Mouse (Mus musculus) brain, adult 10 weeks (tissue): ENCODE measurements around the gene Abca9. TPM values are rescaled to one million over a fixed set of nuclear protein-coding genes. Genes with fewer than 3 reads are reported as not detected.

Source experiments
- polyA plus RNA-seq: library from polyadenylated mRNA; stranded (reverse); fragments of 350-450 nt; fragmentation: Illumina TruSeq; extraction: RNeasy Lipid Tissue Mini Kit (QIAGEN cat#74804); gene quantifications from one replicate; pipeline ENCODE4 v1.2.3, GENCODE M21; 2015; ENCODE audit warnings: low read depth, low replicate concordance

Abca9 gene
- 4.0 TPM for polyA plus RNA-seq

DNA sequence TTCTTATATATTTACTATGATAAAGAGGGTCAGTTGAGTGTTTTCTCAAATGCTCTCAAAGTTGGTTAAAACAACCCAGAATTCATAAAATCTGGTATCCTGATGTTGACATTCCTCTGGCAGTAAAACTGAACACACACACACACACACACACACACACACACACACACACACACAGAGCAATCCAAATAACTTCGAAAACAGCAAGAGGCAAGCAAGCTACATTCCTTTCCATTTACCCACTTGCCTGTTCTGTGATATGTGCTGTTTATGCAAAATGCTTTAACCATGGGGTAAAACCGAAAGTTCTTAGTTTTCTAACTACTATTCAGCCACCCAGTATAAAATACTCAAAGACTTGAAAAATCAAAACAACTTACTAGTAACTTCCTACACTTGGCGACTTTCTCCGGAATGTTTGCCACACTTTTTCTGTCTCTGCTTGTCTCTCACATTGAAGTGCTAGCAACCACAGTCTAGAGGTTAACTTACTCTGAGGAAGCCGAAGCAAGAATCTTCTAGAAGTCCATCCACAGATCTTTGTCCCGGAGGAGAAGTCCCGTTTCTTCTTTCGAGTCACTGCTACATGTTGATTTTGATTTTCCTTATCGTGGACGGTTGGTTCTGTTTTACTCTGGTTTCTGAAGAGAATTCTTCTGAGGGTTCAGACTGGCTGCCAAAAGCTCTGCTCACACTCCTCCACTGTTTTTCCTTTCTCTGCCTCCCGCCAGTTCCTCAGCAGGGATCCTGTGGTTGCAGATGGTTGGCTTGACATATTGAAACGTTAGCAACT, at the start of gene Abca9:
Abca9 (minus strand) TSS at position 738 of the 793 bp plus-strand sequence.

DNA sequence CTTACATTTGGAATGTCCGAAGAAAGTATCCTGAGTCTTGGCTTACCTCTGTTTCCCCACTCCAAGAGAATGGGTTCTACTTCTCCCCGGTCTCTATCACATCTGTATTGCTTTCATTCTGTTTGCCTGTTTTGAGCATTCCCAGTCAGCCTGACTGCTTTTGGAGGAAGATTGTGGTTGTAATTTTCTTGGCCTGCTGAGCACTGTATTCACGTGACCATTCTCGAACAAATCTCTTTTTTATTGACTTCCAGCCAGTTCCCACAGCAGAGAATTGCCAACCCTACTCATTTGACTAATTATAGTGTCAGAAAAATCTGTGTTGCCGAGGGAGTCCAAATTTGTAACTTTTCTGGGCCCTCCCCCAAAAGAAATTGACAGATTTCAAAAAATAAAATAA, 72.1 kb downstream of the Abca9 start, which contains the start of gene Abca8a:
Abca8a (minus strand) TSS at position 121 of the 400 bp plus-strand sequence.

Other genes starting within 250 kb of the Abca9 start
- gene Abca8b, start 172.4 kb downstream of the Abca9 start, polyA plus RNA-seq: 7.7 TPM
- 5.8 TPM for gene Abca8a, start 72.2 kb downstream of the Abca9 start, polyA plus RNA-seq
- gene Abca6, start 83.6 kb upstream of the Abca9 start, polyA plus RNA-seq: 1.7 TPM
- gene Abca5, start 169.5 kb upstream of the Abca9 start, polyA plus RNA-seq: 20.3 TPM
- 11.3 TPM for gene Map2k6, start 230.9 kb upstream of the Abca9 start, polyA plus RNA-seq